Mouse (Mus musculus) brain, embryonic 14.5 days (tissue): ENCODE results near the gene Ufsp1. TPM values are rescaled to one million over a fixed set of nuclear protein-coding genes. Genes with fewer than 3 reads are reported as not detected.

ENCODE experiments used
- DNase-seq: peaks from one replicate; pipeline ENCODE4 v3.0.0-alpha.2; 2011; ENCODE audit warnings: low read depth
- CTCF ChIP-seq: fragments of 200-500 bp; IDR thresholded peaks from 2 replicates; pipeline ENCODE4 v1.5.1; 2012; ENCODE audit warnings: inconsistent platforms, mild to moderate bottlenecking, moderate library complexity, borderline replicate concordance; ENCODE audit not compliant: insufficient read depth, insufficient read length; ENCODE audit errors: extremely low read depth
- POLR2A ChIP-seq: fragments of 200-500 bp; IDR thresholded peaks from 2 replicates; pipeline ENCODE4 v1.6.1; 2012; ENCODE audit warnings: mild to moderate bottlenecking, inconsistent platforms, borderline replicate concordance; ENCODE audit not compliant: poor library complexity, insufficient read depth, insufficient read length, severe bottlenecking; ENCODE audit errors: extremely low read depth
- polyA plus RNA-seq: library from polyadenylated mRNA; depleted of rRNA; stranded (reverse); fragments of >200 nt; gene quantifications from 2 replicates; pipeline ENCODE4 v1.2.3, GENCODE M21; 2012

The Ufsp1 gene
- polyA plus RNA-seq, 1 experiment: 11.9 TPM

- TF ChIP-seq CTCF (no peak), POLR2A (no peak)
- DNase-seq: peak; percentile 56
Measured at GRCm38 (mm10) chr5:137301253-137301652, 6.8 kb downstream of the Ufsp1 start.

GRCm38 (mm10) chr5:137303609-137304008 lies 9.2 kb downstream of the Ufsp1 start:
- DNase-seq: no peak
- TF ChIP-seq CTCF: no peak
- TF ChIP-seq POLR2A: no peak

- TF ChIP-seq CTCF: no peak
- no peak for TF ChIP-seq POLR2A
- DNase-seq: no peak
Measured at GRCm38 (mm10) chr5:137304165-137304564, 9.7 kb downstream of the Ufsp1 start.

GRCm38 (mm10) chr5:137304816-137305215 lies 10.4 kb downstream of the Ufsp1 start:
- no peak for DNase-seq
- TF ChIP-seq POLR2A: no peak
- no peak for TF ChIP-seq CTCF

- no peak for DNase-seq
- TF ChIP-seq CTCF: no peak
- TF ChIP-seq POLR2A: no peak
Measured at GRCm38 (mm10) chr5:137305822-137306221, 11.4 kb downstream of the Ufsp1 start.

- 0 out of 2 replicates have a peak, but pooled peaks have one; percentile 0 for TF ChIP-seq POLR2A
- no peak for TF ChIP-seq CTCF
- no peak for DNase-seq
Measured at GRCm38 (mm10) chr5:137306439-137307005, 12.1 kb downstream of the Ufsp1 start.

GRCm38 (mm10) chr5:137307071-137307912 lies 12.9 kb downstream of the Ufsp1 start, which contains the start of gene Srrt:
TSS of gene Srrt (minus strand) at chr5:137307674.
- TF ChIP-seq CTCF (no peak), POLR2A (0 out of 2 replicates have a peak, but pooled peaks have one; percentile 46)
- DNase-seq: peak; percentile 99

- no peak for DNase-seq
- no peak for TF ChIP-seq CTCF
- TF ChIP-seq POLR2A: no peak
Measured at GRCm38 (mm10) chr5:137308356-137308755, 13.9 kb downstream of the Ufsp1 start.

- no peak for DNase-seq
- peak; percentile 16; the same call in 1 of the 2 replicates for TF ChIP-seq POLR2A
- no peak for TF ChIP-seq CTCF
Measured at GRCm38 (mm10) chr5:137313466-137314192, 19.2 kb downstream of the Ufsp1 start.

GRCm38 (mm10) chr5:137314193-137315083 lies 20.0 kb downstream of the Ufsp1 start, which contains the start of gene Trip6:
TSS of gene Trip6 (minus strand) at chr5:137314404.
- DNase-seq: peak; percentile 95
- TF ChIP-seq CTCF: no peak
- no peak for TF ChIP-seq POLR2A
